Mouse (Mus musculus) Patski (cell line): ENCODE measurements at regions not wholly inside any gene's neighbourhood (a gene's known extent, or its start where the extent isn't known, plus 50 kb on each side); places are given as distances from the start of the nearest gene placed in this dataset.
"Not testable (repeated sequence)": the region's sequence is repeated elsewhere in the genome, so short reads cannot be mapped to it uniquely, and the experiment has no call there.

Experiments
- ATAC-seq: fragments of 100-300 bp; one replicate; pipeline ENCODE4 v1.8.0; 2021
- CTCF ChIA-PET: fragments of 350-600 bp; sonication (Branson Sonifier 250); formaldehyde crosslinking; loops from one replicate; lab custom pipeline; 2022; ENCODE audit warnings: inconsistent platforms; lab: Charles Lee
- POLR2A ChIA-PET: fragments of 350-600 bp; sonication (Branson Sonifier 250); formaldehyde crosslinking; loops from one replicate; lab custom pipeline; 2022; ENCODE audit warnings: antibody characterized with exemption, inconsistent platforms; lab: Charles Lee
- DNase-seq: peaks from one replicate; pipeline ENCODE4 v3.0.0-alpha.2; 2011; ENCODE audit warnings: low read depth, low spot score
- H3K27me3 ChIP-seq: fragments of 371-371 bp; one replicate; pipeline ENCODE4 v1.5.1; 2021
- CTCF ChIP-seq: fragments of 100-300 bp; IDR thresholded peaks from one replicate; pipeline ENCODE4 v1.5.1; 2021
- in situ Hi-C: fragments of 300-500 bp; cut with MboI; formaldehyde crosslinking; loops from 3 replicates; pipeline ENCODE4 v1.11.1; 2018; ENCODE audit warnings: low pct_unique_long_range_greater_than_20kb, mixed read lengths

GRCm38 (mm10) chr4:153829766-153830165 is 127.3 kb upstream of the A430005L14Rik start:
- DNase-seq (no peak), ATAC-seq (no peak)
- TF ChIP-seq CTCF = no peak
- in situ Hi-C loops = no loop called here
- CTCF ChIA-PET = no interaction called here
- H3K27me3 ChIP-seq = no peaks in the 10 kb centered on the region
- POLR2A ChIA-PET = no interaction called here

DNA sequence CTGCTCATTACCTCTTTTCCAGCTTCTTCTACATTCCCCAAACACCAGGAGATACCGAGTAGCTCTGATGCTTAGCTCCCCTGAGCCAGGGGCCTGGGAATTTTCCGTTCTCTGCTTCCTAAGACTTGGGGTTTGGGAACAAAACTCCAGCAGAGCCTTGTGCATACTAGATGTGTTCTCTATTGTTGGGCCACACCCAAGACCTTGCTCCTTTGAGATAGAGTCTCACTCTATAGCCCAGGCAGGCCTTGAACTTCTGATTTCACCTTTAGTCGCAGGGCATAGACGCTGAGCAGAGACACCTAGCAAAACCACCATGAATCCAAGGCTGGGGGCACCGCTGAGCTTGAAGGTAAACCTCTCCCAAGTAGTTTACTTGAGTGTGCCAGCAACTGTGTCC is 126.5 kb upstream of the A430005L14Rik start:
- ATAC-seq (no peak), DNase-seq (no peak)
- ChIA-PET POLR2A (no interaction called here), CTCF (no interaction called here)
- H3K27me3 ChIP-seq = no peaks in the 10 kb centered on the region
- in situ Hi-C loops = no loop called here
- TF ChIP-seq CTCF = no peak

DNA sequence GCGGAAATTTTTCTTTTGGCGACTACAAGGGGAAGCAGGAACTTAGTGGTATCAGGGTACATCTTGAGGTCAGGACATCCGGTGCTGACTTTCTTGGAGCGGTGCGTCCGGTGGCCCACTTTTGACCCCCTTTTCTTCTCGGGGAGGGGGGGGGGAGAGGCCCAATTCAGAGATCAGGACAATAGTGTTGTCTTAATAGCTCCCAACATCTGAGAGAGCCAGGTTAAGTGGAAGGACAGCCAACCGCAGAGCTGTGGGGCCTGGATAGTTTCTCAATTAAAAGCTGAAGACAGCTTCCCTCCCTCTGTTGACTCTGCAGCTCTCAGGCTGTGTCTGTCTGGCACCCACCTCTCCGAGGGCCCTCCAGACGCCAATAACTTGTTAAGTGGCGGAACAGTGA is 125.8 kb upstream of the A430005L14Rik start:
- ATAC-seq, CTCF ChIA-PET, POLR2A ChIA-PET, DNase-seq, in situ Hi-C loops, H3K27me3 ChIP-seq: not testable (repeated sequence)

- ChIA-PET POLR2A (no interaction called here), CTCF (no interaction called here)
- no peak for TF ChIP-seq CTCF
- no peak for ATAC-seq
- H3K27me3 ChIP-seq = no peaks in the 10 kb centered on the region
- DNase-seq = no peak
- in situ Hi-C loops = no loop called here
Observed at GRCm38 (mm10) chr4:153832151-153832550, 124.9 kb upstream of the A430005L14Rik start.

DNA sequence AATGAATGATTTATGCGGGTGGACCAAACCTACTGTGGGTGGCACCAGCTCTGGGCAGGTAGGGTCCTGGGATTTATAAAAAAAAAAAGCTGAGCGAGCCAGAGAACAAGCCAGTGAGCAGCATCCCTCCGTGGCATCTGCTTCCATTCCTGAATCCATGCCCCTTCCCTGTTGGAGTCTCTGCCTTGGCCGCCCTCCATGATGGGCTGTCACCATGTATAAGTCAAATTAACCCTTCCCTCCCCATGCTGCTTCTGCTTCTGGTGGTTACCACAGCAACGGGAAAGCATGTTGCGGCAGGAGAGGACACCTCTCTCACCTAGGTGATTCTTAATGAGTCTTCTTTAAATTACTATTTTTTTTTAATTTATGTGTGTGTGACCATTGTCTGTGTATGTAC is 112.3 kb upstream of the A430005L14Rik start:
- in situ Hi-C loops = no loop called here
- no peak for ATAC-seq
- TF ChIP-seq CTCF = no peak

DNA sequence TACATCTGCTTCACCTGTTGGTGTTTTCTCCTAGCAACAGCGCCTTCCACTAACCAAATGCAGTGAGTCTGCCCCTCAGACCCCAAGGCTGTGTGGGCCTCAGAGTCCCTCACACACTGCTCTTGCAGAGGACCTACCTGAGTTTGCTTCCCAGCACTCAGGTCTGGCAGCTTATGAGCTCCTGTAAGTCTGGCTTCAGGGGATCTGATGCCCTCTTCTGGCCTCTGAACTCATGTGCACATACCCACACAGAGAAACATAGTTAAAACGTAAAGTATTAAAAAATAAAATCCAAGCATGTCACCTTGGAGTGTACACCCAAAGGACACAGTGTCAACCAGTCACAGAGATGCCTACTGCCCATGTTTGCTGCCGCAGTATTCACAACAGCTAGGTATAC is 108.8 kb upstream of the A430005L14Rik start:
- ChIA-PET CTCF (no interaction called here), POLR2A (no interaction called here)
- no peak for TF ChIP-seq CTCF
- no peaks in the 10 kb centered on the region for H3K27me3 ChIP-seq
- ATAC-seq (no peak), DNase-seq (no peak)
- in situ Hi-C loops = no loop called here

More for the DNA sequence above, 112.3 kb upstream of the A430005L14Rik start:
- DNase-seq = no peak
- POLR2A ChIA-PET = no interaction called here
- CTCF ChIA-PET = no interaction called here
- no peaks in the 10 kb centered on the region for H3K27me3 ChIP-seq

DNA sequence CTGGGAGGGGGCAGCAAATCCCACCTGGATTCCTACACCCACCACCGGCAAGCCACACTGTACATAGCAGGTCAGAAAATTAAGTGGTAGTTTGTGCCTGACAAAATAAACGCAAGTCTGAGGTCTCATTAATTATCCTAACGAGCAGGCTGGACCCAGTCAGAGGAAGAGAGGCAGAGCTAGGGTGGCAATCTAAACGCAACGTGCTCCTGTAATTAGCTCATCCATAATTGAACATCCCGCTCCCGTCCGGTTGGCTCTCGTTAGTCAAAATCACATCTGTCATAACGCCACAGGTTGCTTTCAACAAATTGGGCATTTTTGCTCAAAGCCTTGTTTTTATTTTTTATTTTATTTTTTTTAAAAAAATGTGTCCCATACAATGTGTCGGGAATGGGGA is 106.9 kb upstream of the A430005L14Rik start:
- no peaks in the 10 kb centered on the region for H3K27me3 ChIP-seq
- no peak for DNase-seq
- TF ChIP-seq CTCF = no peak
- ChIA-PET CTCF (no interaction called here), POLR2A (interaction anchor here (0.6 to 0.7 kb wide), 2 partner anchors 11 to 52 kb away, joined by 3 to 4 read pairs; no protein-coding TSS in a partner anchor)
- in situ Hi-C loops = no loop called here
- ATAC-seq = no peak

DNA sequence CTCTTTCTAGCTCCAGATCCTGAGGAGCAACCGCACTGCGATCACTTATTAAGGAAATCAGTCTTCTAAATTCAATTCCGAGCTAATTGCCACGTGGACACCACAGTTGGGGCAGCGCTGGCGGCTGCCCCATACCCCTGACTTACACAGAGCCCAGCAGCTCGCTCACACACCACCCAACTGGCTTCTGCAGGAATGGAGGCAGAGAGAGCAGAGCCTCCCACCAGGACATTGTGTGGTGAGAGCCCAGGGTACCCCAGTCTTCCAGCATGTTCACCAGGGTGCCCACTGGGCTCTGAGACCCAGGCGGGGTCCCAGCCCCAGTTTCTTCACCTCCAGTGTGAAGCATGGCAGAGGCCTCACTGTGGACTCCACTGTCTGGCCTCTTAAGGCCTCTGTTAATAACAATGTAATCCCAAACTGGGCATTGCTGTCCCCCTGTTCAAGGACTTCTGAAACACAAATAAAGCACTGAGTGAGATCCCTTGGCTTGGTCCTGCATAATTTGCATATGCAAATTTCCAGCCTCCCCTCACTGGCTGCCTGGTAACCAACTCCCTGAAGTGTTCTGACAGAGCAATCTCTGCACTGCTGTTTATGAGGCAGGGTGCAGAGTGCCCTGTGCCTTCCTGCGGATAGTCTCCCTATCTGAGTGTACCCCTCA is 102.8 kb upstream of the A430005L14Rik start:
- POLR2A ChIA-PET = no interaction called here
- no peak for TF ChIP-seq CTCF
- ATAC-seq (no peak), DNase-seq (no peak)
- CTCF ChIA-PET = no interaction called here
- in situ Hi-C loops = no loop called here
- H3K27me3 ChIP-seq = no peaks in the 10 kb centered on the region

GRCm38 (mm10) chr4:153854748-153855092 is 102.3 kb upstream of the A430005L14Rik start:
- ChIA-PET CTCF (no interaction called here), POLR2A (no interaction called here)
- H3K27me3 ChIP-seq = no peaks in the 10 kb centered on the region
- DNase-seq (no peak), ATAC-seq (no peak)
- in situ Hi-C loops = no loop called here
- no peak for TF ChIP-seq CTCF

DNA sequence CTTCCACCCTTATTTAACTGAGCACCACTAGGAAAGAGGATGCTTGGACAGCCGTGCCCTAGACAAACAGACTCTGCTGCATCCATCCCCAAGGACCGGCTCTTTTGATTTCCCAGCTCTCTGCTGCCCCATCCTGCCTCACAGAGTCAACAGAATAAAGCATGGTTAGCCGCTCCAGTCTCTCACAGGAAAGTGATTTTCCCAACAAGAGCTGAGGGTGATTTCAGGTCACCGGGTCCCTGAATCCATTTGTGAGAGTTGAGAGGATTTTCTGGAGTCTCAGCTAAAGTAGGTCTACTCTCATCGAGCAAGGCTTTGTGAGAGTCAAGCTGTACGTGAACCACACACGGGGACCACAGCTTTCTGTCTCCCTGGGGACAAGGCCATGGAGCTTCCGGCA is 95.6 kb upstream of the A430005L14Rik start:
- no peak for DNase-seq
- in situ Hi-C loops = no loop called here

DNA sequence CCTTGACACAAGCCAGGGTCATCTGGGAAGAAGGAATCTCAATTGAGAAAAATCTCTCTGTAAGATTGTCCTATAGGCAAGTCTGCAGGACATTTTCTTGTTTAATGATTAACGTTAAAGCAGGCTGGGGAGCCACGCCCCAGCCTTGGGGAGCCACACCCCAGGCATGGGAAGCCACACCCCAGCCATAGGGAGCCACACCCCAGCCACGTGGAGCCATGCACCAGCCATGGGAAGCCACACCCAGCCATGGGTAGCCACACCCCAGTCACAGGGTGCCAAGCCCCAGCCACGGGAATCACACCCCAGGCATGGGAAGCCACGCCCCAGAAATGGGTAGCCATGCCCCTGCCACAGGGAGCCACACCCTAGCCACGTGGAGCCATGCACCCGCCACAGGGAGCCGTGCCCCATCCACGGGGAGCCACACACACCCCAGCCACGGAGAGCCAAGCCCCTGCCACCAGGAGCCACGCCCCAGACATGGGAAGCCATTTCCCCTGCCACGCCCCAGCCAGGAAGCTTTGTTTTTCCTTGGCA is 94.8 kb upstream of the A430005L14Rik start:
- no peak for TF ChIP-seq CTCF
- ChIA-PET CTCF (no interaction called here), POLR2A (no interaction called here)
- no peak for DNase-seq
- in situ Hi-C loops = no loop called here
- H3K27me3 ChIP-seq = no peaks in the 10 kb centered on the region
- no peak for ATAC-seq

More for the DNA sequence above, 95.6 kb upstream of the A430005L14Rik start:
- TF ChIP-seq CTCF = no peak
- no peaks in the 10 kb centered on the region for H3K27me3 ChIP-seq
- ChIA-PET POLR2A (no interaction called here), CTCF (no interaction called here)
- no peak for ATAC-seq

GRCm38 (mm10) chr4:153872346-153872745 is 84.7 kb upstream of the A430005L14Rik start:
- no peaks in the 10 kb centered on the region for H3K27me3 ChIP-seq
- CTCF ChIA-PET = no interaction called here
- DNase-seq (no peak), ATAC-seq (no peak)
- in situ Hi-C loops = no loop called here
- no peak for TF ChIP-seq CTCF
- POLR2A ChIA-PET = no interaction called here

GRCm38 (mm10) chr4:153875036-153875435 is 82.0 kb upstream of the A430005L14Rik start:
- H3K27me3 ChIP-seq, ATAC-seq, DNase-seq, CTCF ChIA-PET, POLR2A ChIA-PET, in situ Hi-C loops: not testable (repeated sequence)
